Mouse (Mus musculus) testis, adult 10 weeks (tissue): ENCODE results near the gene Ctnnal1. TPM values are rescaled to one million over a fixed set of nuclear protein-coding genes. Genes with fewer than 3 reads are reported as not detected.

Source experiments
- polyA plus RNA-seq: library from polyadenylated mRNA; stranded (reverse); fragments of 350-450 nt; fragmentation: Illumina TruSeq; extraction: RNeasy Lipid Tissue Mini Kit (QIAGEN cat#74804); gene quantifications from one replicate; pipeline ENCODE4 v1.2.3, GENCODE M21; 2014; ENCODE audit warnings: low read depth, low replicate concordance

The Ctnnal1 gene
- polyA plus RNA-seq = 24.0 TPM

GRCm38 (mm10) chr4:56865003-56865511 lies at the start of gene Ctnnal1:
Gene Ctnnal1 (minus strand): TSS chr4:56865188.

GRCm38 (mm10) chr4:56801907-56802668 lies 62.9 kb downstream of the Ctnnal1 start, which contains the start of the genes Elp1 and Fam206a:
Gene Elp1 (minus strand): TSS chr4:56802331.
Gene Fam206a (plus strand): TSS chr4:56802345.

Other genes starting within 250 kb of the Ctnnal1 start
- gene Gm26657, start 125.1 kb downstream of the Ctnnal1 start, polyA plus RNA-seq = not detected
- gene Actl7b, start 123.7 kb downstream of the Ctnnal1 start, polyA plus RNA-seq = 17.0 TPM
- 51.7 TPM for gene Actl7a, start 121.8 kb downstream of the Ctnnal1 start, polyA plus RNA-seq
- 25.0 TPM for gene Elp1, start 62.9 kb downstream of the Ctnnal1 start, polyA plus RNA-seq
- gene Fam206a, start 62.8 kb downstream of the Ctnnal1 start, polyA plus RNA-seq = 29.3 TPM
- 6.2 TPM for gene Tmem245, start 82.2 kb upstream of the Ctnnal1 start, polyA plus RNA-seq
- gene Frrs1l, start 125.2 kb upstream of the Ctnnal1 start, polyA plus RNA-seq = 0.53 TPM